Mouse (Mus musculus) neural tube, embryonic 15.5 days (tissue): ENCODE data around the gene Olfr458. TPM values are rescaled to one million over a fixed set of nuclear protein-coding genes. Genes with fewer than 3 reads are reported as not detected.
"Not testable (repeated sequence)": the region's sequence is repeated elsewhere in the genome, so short reads cannot be mapped to it uniquely, and the experiment has no call there.

Experiments
- ATAC-seq: fragments of 200-750 bp; cut with Nextera tagmentation; 2 replicates; pipeline ENCODE4 v1.8.0; 2017; ENCODE audit warnings: mild to moderate bottlenecking, moderate TSS enrichment, moderate library complexity; ENCODE audit not compliant: low FRiP score
- H3K27ac ChIP-seq: fragments of 300-500 bp; sonication (generic); replicated peaks from 2 replicates; pipeline ENCODE4 v1.5.1; 2015; ENCODE audit warnings: mild to moderate bottlenecking, inconsistent platforms
- H3K27me3 ChIP-seq: fragments of 300-500 bp; sonication (generic); replicated peaks from 2 replicates; pipeline ENCODE4 v1.6.1; 2015; ENCODE audit warnings: inconsistent platforms
- H3K36me3 ChIP-seq: fragments of 300-500 bp; sonication (generic); 2 replicates; pipeline ENCODE4 v1.6.1; 2015; ENCODE audit warnings: inconsistent platforms
- H3K4me1 ChIP-seq: fragments of 300-500 bp; sonication (generic); 2 replicates; pipeline ENCODE4 v1.6.1; 2015; ENCODE audit warnings: inconsistent platforms
- H3K4me2 ChIP-seq: fragments of 300-500 bp; sonication (generic); 2 replicates; pipeline ENCODE4 v1.6.1; 2015; ENCODE audit warnings: inconsistent platforms, mild to moderate bottlenecking, moderate library complexity
- H3K4me3 ChIP-seq: fragments of 300-500 bp; sonication (generic); replicated peaks from 2 replicates; pipeline ENCODE4 v1.5.1; 2015; ENCODE audit warnings: mild to moderate bottlenecking, inconsistent platforms
- H3K9ac ChIP-seq: fragments of 300-500 bp; sonication (generic); replicated peaks from 2 replicates; pipeline ENCODE4 v1.6.1; 2015; ENCODE audit warnings: mild to moderate bottlenecking, inconsistent platforms
- H3K9me3 ChIP-seq: fragments of 300-500 bp; sonication (generic); replicated peaks from 2 replicates; pipeline ENCODE4 v1.6.1; 2016; ENCODE audit warnings: inconsistent platforms
- WGBS: fragments of 180-500 bp; shearing (Covaris S2); methylation state at CpG from one replicate; pipeline ENCODE4 v1.1.7; 2015; ENCODE audit warnings: mixed read lengths; 5-methylcytosine and 5-hydroxymethylcytosine counted together
- polyA plus RNA-seq: library from polyadenylated mRNA; unstranded; fragments of >200 nt; fragmentation: Nextera tagmentation; extraction: Ambion mirVana; gene quantifications from 2 replicates; pipeline ENCODE4 v1.2.1, GENCODE M21; 2015

Gene Olfr458
- polyA plus RNA-seq = not detected in 2 replicates

DNA sequence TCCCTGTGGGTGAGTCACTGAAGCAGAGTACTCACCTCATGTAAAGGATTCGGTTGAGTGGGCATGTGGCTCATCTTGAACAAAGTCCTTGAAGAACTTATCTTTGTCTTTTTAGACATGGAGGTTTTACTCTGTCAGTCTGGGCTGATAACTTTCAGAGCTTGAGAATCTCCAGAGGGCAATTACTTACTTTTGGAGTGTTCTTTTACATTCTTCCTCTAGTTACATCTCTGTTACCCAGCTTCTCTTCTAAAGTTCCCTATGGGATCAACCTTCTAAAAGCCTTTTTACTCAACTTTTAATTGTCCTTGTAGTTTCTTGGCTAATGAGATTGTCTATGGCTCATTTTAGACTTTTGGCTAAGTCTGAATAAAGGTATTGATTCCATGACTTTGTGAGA, at the start of gene Olfr458:
Olfr458 (minus strand) TSS at position 101 of the 400 bp plus-strand sequence.
- ATAC-seq = no peak
- 100% methylated on average over 1 of the region's 1 CpGs for WGBS
- Histone ChIP-seq H3K36me3 (no peaks in the 10 kb centered on the region), H3K4me3 (no peak within 1 kb of the TSS), H3K27me3 (no peaks in the 10 kb centered on the region), H3K4me1 (no peaks in the 10 kb centered on the region), H3K9ac (no peak within 1 kb of the TSS), H3K27ac (no peak within 1 kb of the TSS), H3K9me3 (no peaks in the 10 kb centered on the region), H3K4me2 (no peak within 1 kb of the TSS)

DNA sequence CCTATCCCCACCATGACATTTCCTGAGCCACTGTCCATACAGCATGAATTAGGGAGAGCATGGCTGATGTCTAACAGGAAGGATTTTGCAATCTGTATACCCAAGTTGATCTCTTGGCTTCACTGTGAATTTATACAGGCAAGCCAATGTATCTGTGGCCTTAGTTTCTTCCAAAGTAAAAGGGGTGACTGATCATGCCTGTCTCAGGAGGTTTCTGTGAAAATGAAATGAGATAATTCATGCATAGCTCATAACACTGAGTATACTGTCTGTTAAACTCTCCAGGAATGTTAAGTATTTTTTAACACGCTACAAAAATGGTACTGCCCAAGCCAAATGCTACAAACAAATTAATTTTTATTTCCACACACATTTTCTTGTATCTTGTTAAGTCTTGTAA, 48.5 kb upstream of the Olfr458 start:
- 74% methylated on average over 1 of the region's 1 CpGs for WGBS
- Histone ChIP-seq H3K27me3 (no peaks in the 10 kb centered on the region), H3K27ac (no peak overlapping the region), H3K9me3 (no peaks in the 10 kb centered on the region), H3K4me2 (no peak overlapping the region), H3K36me3 (no peaks in the 10 kb centered on the region), H3K9ac (no peak overlapping the region), H3K4me3 (no peak overlapping the region), H3K4me1 (no peaks in the 10 kb centered on the region)
- no peak for ATAC-seq

DNA sequence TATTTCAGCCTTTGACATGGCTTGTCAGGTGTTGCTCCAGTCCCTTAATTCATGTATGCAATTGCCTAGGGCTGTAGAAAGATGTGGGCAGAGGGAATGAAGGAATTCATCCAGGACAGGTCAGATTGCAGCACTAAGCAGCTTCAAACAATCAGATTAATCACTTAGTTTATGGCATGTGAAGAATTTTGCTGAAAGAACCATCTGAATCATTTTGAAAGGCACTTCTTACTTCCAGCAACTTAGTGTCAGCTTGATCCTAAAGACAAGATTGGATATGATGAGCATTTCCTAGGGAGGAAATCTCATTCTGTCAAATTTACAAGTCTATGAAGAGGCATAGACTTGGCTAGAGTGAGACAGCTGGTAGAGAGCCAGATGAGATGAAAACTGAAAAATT, 44.3 kb upstream of the Olfr458 start:
- H3K27me3 ChIP-seq = no peaks in the 10 kb centered on the region
- no peak overlapping the region for H3K27ac ChIP-seq
- no peaks in the 10 kb centered on the region for H3K36me3 ChIP-seq
- H3K9ac ChIP-seq = no peak overlapping the region
- no peak overlapping the region for H3K4me2 ChIP-seq
- H3K4me3 ChIP-seq = no peak overlapping the region
- H3K4me1 ChIP-seq = no peaks in the 10 kb centered on the region
- ATAC-seq = no peak
- no peaks in the 10 kb centered on the region for H3K9me3 ChIP-seq

DNA sequence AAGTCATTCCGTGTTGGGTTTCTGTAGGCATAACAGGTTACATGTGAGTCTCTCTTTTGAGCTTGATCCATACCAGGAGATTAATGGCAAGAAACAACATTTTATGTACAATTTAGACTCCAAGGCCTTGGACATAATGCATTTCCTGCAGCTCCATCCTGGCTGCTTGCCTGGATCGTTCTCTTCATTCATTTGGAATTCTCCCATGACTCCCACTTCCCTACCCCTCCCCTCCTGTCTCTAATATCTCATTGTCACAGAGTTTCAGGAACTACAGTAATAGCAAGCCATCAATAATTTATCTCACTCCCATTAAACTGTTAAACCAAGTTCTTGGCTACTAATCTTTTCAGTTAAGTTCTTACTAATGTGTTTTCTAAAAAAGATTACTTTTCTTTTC, 38.5 kb upstream of the Olfr458 start:
- H3K36me3 ChIP-seq = no peaks in the 10 kb centered on the region
- ATAC-seq = no peak

DNA sequence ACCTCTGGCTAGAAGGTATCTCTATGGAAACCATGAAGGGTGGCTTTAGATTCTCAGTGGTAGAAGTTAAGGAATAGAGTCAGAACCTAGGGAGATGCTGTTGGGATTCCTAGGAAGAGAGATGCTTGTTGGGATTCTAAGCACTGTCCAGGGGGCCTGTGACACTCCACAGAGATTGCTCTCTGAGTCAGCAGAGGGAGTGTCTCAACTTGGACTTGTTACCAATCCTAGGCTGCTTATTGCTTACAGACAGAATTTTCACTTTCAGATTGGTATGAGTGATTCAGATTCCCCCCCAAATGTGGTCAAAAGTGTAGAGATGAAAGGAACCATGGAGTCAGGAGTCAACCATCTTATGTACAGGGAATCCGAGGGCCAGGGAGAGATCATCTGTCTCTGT, 24.7 kb upstream of the Olfr458 start:
- ATAC-seq = no peak
- no peak overlapping the region for H3K9ac ChIP-seq
- H3K27ac ChIP-seq = no peak overlapping the region
- no peaks in the 10 kb centered on the region for H3K4me1 ChIP-seq
- H3K27me3 ChIP-seq = no peaks in the 10 kb centered on the region
- H3K9me3 ChIP-seq = no peaks in the 10 kb centered on the region
- H3K36me3 ChIP-seq = no peaks in the 10 kb centered on the region
- no peak overlapping the region for H3K4me3 ChIP-seq
- H3K4me2 ChIP-seq = no peak overlapping the region
- 78% methylated on average over 1 of the region's 1 CpGs for WGBS

More for the DNA sequence above, 38.5 kb upstream of the Olfr458 start:
- H3K4me3 ChIP-seq = no peak overlapping the region
- no peak overlapping the region for H3K9ac ChIP-seq
- no peaks in the 10 kb centered on the region for H3K9me3 ChIP-seq
- H3K27ac ChIP-seq = no peak overlapping the region
- no peaks in the 10 kb centered on the region for H3K27me3 ChIP-seq
- H3K4me1 ChIP-seq = no peaks in the 10 kb centered on the region
- no peak overlapping the region for H3K4me2 ChIP-seq
- 81% methylated on average over 2 of the region's 2 CpGs for WGBS

DNA sequence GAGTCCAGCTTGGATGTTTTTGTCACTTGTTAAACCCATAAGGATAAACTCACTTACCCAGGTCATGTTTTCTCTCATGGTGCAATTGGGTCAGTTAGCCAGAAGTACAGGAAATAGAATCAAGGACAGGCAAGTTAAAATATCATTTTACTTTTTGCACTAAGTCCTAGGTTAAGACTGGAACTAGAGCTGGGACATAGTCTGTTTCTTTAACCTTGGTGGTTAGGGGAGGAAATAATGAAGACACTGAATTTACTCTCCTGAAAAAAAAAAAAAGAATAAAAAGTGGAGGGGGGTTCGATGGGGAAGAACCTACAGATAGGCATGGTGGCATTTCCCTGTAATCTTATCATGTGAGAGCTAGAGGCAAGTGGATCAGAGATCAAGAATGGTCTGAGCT, 22.1 kb upstream of the Olfr458 start, which contains the start of gene Olfr456:
Olfr456 (minus strand) TSS at position 101 of the 400 bp plus-strand sequence.
- WGBS = 82% methylated on average over 1 of the region's 1 CpGs
- ATAC-seq = no peak
- no peaks in the 10 kb centered on the region for H3K4me1 ChIP-seq
- no peak within 1 kb of the TSS for H3K9ac ChIP-seq
- H3K9me3 ChIP-seq = no peaks in the 10 kb centered on the region
- no peaks in the 10 kb centered on the region for H3K27me3 ChIP-seq
- H3K4me3 ChIP-seq = no peak within 1 kb of the TSS
- no peaks in the 10 kb centered on the region for H3K36me3 ChIP-seq
- no peak within 1 kb of the TSS for H3K4me2 ChIP-seq
- H3K27ac ChIP-seq = no peak within 1 kb of the TSS

DNA sequence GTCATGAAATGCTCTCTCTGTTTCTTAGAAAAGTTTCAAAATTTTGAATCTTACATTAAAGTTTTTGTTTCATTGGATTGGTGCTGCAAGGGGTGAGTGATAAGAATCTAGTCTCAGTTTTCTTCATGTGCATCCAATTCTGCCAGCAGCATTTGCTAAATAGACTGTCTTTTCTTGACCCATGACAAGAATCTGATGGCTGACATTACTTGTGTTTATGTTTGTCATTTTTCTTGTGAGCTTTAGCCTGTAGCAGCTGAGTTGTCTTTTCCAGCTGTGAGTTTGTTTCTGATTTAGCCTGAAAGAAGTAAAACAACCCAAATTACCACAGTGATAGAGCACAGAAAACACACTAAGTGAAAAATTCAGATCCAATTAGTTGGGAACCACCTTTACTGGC, 19.6 kb upstream of the Olfr458 start:
- no peaks in the 10 kb centered on the region for H3K36me3 ChIP-seq

DNA sequence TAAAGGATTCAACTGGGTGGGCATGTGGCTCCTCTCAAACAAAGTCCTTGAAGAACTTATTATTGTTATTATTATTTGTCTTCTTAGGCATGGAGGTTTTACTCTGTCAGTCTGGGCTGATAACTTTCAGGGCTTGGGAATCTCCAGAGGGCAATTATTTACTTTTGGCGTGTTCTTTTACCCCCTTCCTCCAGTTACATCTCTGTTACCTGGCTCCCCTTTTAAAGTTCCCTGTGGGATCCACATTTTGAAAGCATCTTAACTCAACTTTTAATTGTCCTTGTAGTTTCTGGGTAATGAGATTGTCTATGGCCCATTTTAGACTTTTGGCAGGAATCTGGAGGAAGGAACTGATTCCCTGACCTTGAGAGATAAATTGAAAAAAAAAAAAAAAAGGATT, 11.2 kb upstream of the Olfr458 start, which contains the start of gene Olfr457:
Olfr457 (minus strand) TSS at position 101 of the 400 bp plus-strand sequence.
- Histone ChIP-seq H3K4me2 (no peak within 1 kb of the TSS), H3K9me3 (no peaks in the 10 kb centered on the region), H3K9ac (no peak within 1 kb of the TSS), H3K27ac (no peak within 1 kb of the TSS), H3K4me1 (no peaks in the 10 kb centered on the region), H3K36me3 (no peaks in the 10 kb centered on the region), H3K4me3 (no peak within 1 kb of the TSS), H3K27me3 (no peaks in the 10 kb centered on the region)
- ATAC-seq = no peak
- 72% methylated on average over 1 of the region's 1 CpGs for WGBS

More for the DNA sequence above, 19.6 kb upstream of the Olfr458 start:
- Histone ChIP-seq H3K9ac (no peak overlapping the region), H3K9me3 (no peaks in the 10 kb centered on the region), H3K4me3 (no peak overlapping the region), H3K4me2 (no peak overlapping the region), H3K27me3 (no peaks in the 10 kb centered on the region), H3K27ac (no peak overlapping the region), H3K4me1 (no peaks in the 10 kb centered on the region)
- ATAC-seq = no peak

DNA sequence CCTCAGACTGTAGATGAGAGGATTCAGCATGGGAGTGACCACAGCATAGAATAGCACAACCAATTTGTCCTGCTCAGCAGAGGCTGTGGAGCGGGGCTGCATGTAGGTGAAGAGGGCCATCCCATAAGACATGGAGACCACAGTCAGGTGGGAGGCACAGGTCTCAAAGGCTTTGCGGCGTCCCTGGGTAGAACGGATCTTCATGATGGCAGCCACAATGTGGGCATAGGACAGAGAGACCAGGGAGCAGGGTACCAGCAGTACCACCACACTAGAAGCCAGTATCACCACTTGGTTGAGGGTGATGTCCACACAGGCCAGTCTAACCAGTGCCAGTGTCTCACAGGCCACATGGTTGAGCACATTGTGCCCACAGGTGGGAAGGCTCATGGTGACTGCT, 6.3 kb upstream of the Olfr458 start:
- not testable (repeated sequence) for H3K36me3 ChIP-seq, H3K27ac ChIP-seq, H3K27me3 ChIP-seq, H3K4me3 ChIP-seq, H3K4me2 ChIP-seq, H3K4me1 ChIP-seq, H3K9ac ChIP-seq, H3K9me3 ChIP-seq, ATAC-seq
- WGBS = 96% methylated on average over 4 of the region's 4 CpGs

DNA sequence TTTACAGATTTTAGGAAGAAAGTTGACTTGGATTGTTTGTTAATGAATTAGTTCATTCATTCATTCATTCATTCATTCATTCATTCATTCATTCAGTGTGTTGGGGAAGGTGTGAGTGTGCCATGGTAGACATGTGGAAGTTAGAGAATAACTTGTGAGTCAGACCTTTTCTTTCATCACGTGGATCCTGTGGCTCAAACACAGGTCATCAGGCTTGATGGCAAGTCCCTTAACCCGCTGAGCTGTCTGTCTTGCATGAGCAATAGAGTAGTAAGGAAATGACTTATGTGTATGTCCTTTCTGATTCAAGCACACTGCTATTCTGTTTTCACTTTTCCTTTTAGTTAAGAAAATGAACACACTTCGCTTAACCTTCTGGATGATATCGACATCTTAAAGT, 5.5 kb upstream of the Olfr458 start:
- Histone ChIP-seq H3K27ac (no peak overlapping the region), H3K9ac (no peak overlapping the region), H3K36me3 (no peaks in the 10 kb centered on the region), H3K4me3 (no peak overlapping the region), H3K27me3 (no peaks in the 10 kb centered on the region), H3K4me2 (no peak overlapping the region), H3K4me1 (no peaks in the 10 kb centered on the region), H3K9me3 (no peaks in the 10 kb centered on the region)
- WGBS = 95% methylated on average over 4 of the region's 4 CpGs
- ATAC-seq = no peak

DNA sequence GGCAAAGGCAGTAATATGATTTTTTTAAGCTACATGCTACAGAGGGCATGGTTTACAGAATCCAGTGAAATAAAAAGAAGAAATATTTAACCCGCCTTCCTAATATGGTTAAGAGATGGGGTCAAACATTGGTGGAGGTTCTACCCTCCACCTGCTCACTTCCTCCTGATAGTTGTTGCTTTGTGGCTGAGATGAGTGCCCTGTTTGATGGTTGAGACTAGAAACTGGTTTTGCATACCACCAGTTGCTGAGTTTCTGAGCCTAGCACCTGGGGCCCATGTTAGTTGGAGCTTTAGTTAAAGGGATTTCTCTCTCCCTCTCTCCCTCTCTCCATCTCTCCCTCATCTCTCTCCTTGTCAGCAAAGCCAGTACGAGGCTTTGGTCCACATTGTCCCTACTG, 17.6 kb downstream of the Olfr458 start:
- Histone ChIP-seq H3K9ac (no peak overlapping the region), H3K36me3 (no peaks in the 10 kb centered on the region), H3K27ac (no peak overlapping the region), H3K9me3 (no peaks in the 10 kb centered on the region), H3K4me2 (no peak overlapping the region), H3K4me1 (no peaks in the 10 kb centered on the region), H3K4me3 (no peak overlapping the region), H3K27me3 (no peaks in the 10 kb centered on the region)
- 87% methylated on average over 2 of the region's 2 CpGs for WGBS
- ATAC-seq = no peak

DNA sequence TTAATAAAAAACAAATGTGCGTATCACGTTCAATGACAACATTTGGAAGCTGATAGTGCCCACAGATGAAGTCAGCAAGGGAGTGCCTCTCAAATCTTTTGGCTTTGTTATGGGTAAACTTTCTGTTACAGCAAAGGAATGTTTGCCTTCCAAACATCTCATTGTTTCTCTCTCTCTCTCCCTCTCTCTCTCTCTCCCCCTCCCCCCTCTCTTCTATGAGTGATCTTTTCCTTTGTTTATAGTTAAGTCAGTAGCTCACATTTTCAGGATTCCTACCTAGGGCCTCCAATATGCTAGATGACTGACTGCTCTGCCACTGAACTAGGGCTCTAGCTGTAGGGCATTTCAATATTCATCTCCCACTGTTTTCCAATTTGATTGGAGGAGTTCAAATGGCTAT, 20.5 kb downstream of the Olfr458 start:
- H3K9me3 ChIP-seq = no peaks in the 10 kb centered on the region

DNA sequence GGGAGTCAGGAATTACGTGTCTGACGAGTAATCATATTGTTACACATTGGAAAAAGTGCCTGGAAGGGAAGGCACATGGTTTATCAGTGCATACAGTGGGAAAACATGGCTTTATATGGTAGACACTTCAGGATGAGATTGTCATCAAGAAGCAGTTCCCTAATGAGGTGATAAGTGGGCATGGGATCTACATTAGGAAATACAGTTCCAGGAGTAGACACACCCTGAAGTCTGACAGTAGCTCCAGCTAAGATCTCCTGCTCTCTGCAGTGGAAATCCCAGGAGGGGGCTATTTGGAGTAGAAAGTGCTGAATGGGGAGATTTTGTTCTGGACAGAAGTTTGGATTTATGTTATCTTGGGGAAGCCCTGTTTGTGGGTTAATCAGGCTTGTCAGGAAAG, 23.6 kb downstream of the Olfr458 start:
- ATAC-seq = no peak
- Histone ChIP-seq H3K9me3 (no peaks in the 10 kb centered on the region), H3K4me1 (no peaks in the 10 kb centered on the region), H3K27ac (no peak overlapping the region), H3K27me3 (no peaks in the 10 kb centered on the region), H3K9ac (no peak overlapping the region), H3K4me2 (no peak overlapping the region), H3K36me3 (no peaks in the 10 kb centered on the region), H3K4me3 (no peak overlapping the region)
- 70% methylated on average over 2 of the region's 2 CpGs for WGBS

More for the DNA sequence above, 20.5 kb downstream of the Olfr458 start:
- H3K36me3 ChIP-seq = no peaks in the 10 kb centered on the region
- H3K27me3 ChIP-seq = no peaks in the 10 kb centered on the region
- H3K27ac ChIP-seq = no peak overlapping the region
- no peak overlapping the region for H3K9ac ChIP-seq
- no peak overlapping the region for H3K4me3 ChIP-seq
- 88% methylated on average over 2 of the region's 2 CpGs for WGBS
- no peak overlapping the region for H3K4me2 ChIP-seq
- no peak for ATAC-seq
- H3K4me1 ChIP-seq = no peaks in the 10 kb centered on the region
